Mouse (Mus musculus) E14TG2a.4 (cell line): Measurements from ENCODE around the gene Sept9.

ENCODE experiments used
- CTCF ChIP-seq: conservative IDR thresholded peaks from 2 replicates; pipeline ENCODE4 v1.5.1; 2014; ENCODE audit warnings: low read length
- POU5F1 ChIP-seq: IDR thresholded peaks from 2 replicates; pipeline ENCODE4 v1.6.1; 2014; ENCODE audit warnings: low read length, borderline replicate concordance

GRCm38 (mm10) chr11:117295266-117295665, 95.8 kb downstream of the Sept9 start:
- TF ChIP-seq CTCF (no peak), POU5F1 (no peak)
